Mouse (Mus musculus) liver, embryonic 15.5 days (tissue): ENCODE data around the gene Rbfox3. TPM values are rescaled to one million over a fixed set of nuclear protein-coding genes. Genes with fewer than 3 reads are reported as not detected.

Experiments
- ATAC-seq: fragments of 200-750 bp; cut with Nextera tagmentation; 2 replicates; pipeline ENCODE4 v1.8.0; 2017; ENCODE audit warnings: moderate number of reproducible peaks, mild to moderate bottlenecking, moderate library complexity; ENCODE audit not compliant: insufficient read depth
- H3K27ac ChIP-seq: fragments of 300-500 bp; sonication (generic); replicated peaks from 2 replicates; pipeline ENCODE4 v1.5.1; 2015; ENCODE audit warnings: mild to moderate bottlenecking, inconsistent platforms
- H3K27me3 ChIP-seq: fragments of 300-500 bp; sonication (generic); 2 replicates; pipeline ENCODE4 v1.6.1; 2015; ENCODE audit warnings: mild to moderate bottlenecking, inconsistent platforms
- H3K36me3 ChIP-seq: fragments of 300-500 bp; sonication (generic); replicated peaks from 2 replicates; pipeline ENCODE4 v1.6.1; 2015; ENCODE audit warnings: moderate library complexity, mild to moderate bottlenecking, inconsistent platforms
- H3K4me1 ChIP-seq: fragments of 300-500 bp; sonication (generic); replicated peaks from 2 replicates; pipeline ENCODE4 v1.6.1; 2015; ENCODE audit warnings: inconsistent platforms
- H3K4me2 ChIP-seq: fragments of 300-500 bp; sonication (generic); 2 replicates; pipeline ENCODE4 v1.6.1; 2015; ENCODE audit warnings: moderate library complexity, mild to moderate bottlenecking, inconsistent platforms
- H3K4me3 ChIP-seq: fragments of 300-500 bp; sonication (generic); replicated peaks from 2 replicates; pipeline ENCODE4 v1.5.1; 2015; ENCODE audit warnings: mild to moderate bottlenecking, inconsistent platforms
- H3K9ac ChIP-seq: fragments of 300-500 bp; sonication (generic); 2 replicates; pipeline ENCODE4 v1.6.1; 2015; ENCODE audit warnings: moderate library complexity, mild to moderate bottlenecking, inconsistent platforms
- H3K9me3 ChIP-seq: fragments of 300-500 bp; sonication (generic); replicated peaks from 2 replicates; pipeline ENCODE4 v1.6.1; 2016; ENCODE audit warnings: inconsistent platforms
- WGBS: fragments of 180-500 bp; shearing (Covaris S2); methylation state at CpG from one replicate; pipeline ENCODE4 v1.1.7; 2015; ENCODE audit warnings: mixed read lengths; ENCODE audit not compliant: insufficient replicate concordance; 5-methylcytosine and 5-hydroxymethylcytosine counted together
- polyA plus RNA-seq: library from polyadenylated mRNA; unstranded; fragments of >200 nt; fragmentation: Nextera tagmentation; extraction: Ambion mirVana; gene quantifications from 2 replicates; pipeline ENCODE4 v1.2.1, GENCODE M21; 2015

Rbfox3 gene
- polyA plus RNA-seq, 1 experiment from 2014 or later, result 0.13 TPM

DNA sequence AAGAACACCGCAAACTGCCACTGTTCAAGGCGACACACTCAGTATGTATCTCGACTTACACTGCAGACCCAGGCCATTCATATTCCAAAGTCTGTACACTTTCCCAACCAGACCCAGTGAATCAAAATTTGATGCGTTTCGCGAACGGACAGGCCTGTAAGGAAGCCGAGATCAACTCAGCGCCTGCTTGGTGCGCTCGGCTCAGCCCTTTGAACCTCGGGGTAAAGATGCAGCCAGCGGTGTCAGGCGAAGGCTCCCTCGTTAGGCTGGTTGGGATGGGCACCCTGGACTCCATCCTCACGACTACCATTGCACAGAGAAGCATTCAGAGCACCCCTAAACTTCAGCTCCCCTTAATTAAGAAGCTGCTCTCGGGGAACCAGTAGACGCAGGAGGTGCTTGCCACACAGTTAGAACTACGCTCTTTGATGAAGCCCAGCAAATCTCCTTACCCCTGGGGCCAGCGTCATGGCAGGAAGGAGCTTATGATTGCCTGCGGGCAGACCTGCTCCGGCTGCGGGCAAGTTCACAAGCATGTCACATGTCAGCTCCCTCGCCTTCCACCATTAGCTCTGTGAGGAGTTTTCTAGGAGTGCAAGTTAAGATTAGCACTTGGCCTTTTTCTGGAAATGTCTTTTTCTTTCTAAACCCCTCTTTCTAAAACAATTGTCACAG lies 231.5 kb downstream of the Rbfox3 start:
- Histone ChIP-seq H3K36me3 (no peaks in the 10 kb centered on the region), H3K9ac (no peak overlapping the region), H3K4me2 (no peak overlapping the region), H3K27ac (no peak overlapping the region), H3K4me1 (no peaks in the 10 kb centered on the region), H3K4me3 (no peak overlapping the region), H3K27me3 (peaks cover 24% of the 10 kb centered on the region; the same call in 1 of the 2 replicates), H3K9me3 (no peaks in the 10 kb centered on the region)
- no peak for ATAC-seq
- 65% methylated on average over 24 of the region's 24 CpGs for WGBS

DNA sequence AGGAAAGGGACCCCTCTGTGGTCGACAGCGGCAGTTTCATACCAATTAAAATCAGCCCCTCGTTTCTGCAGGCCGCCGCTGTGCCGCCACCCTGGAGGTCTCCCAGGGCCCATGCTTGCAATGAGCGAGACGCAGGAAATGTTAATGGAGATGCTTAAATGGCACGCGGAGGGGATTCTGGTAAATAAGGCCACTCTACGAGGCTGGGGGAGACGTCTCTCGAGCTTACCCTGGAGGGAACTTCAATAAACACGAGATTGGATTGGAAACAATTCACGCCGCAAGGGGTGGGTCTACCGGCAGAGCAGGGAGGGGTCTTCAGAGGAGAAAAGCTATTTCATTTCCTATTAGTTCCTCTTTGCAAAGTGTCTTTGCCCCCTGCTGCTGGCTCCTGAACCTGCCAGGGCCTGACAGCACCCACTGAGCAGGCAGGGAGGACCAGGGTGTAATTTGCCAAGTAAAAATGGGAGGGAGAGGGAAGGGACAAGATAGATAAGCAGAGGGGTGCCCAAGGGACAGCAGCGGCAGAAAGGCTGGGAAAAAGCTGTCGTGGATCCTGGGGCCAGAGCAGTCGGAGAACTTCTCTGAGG lies 232.8 kb downstream of the Rbfox3 start:
- no peak for ATAC-seq
- Histone ChIP-seq H3K9ac (no peak overlapping the region), H3K4me2 (no peak overlapping the region), H3K27ac (no peak overlapping the region), H3K4me1 (no peaks in the 10 kb centered on the region), H3K27me3 (peaks cover 24% of the 10 kb centered on the region; the same call in 1 of the 2 replicates), H3K36me3 (no peaks in the 10 kb centered on the region), H3K4me3 (no peak overlapping the region), H3K9me3 (no peaks in the 10 kb centered on the region)
- WGBS, result 29% methylated on average over 20 of the region's 20 CpGs

DNA sequence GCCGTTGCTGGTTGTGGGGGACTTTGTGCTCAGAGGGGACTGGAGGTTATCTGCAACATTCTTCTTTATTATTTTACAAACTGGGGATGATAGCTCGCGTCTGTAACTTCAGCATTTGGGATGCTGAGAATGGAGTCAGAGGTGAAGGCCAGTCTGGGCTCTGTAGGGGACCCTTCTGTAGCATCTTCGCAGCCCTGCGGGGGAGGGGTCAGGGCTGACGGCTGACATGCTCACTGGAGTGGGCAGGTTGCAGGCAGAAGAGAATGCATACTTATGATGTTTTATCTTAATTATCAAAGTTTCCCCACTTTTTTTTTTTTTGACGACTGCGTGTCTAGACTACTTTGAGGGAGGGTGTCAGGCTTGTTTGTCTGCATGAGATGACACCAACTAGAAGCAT lies 234.1 kb downstream of the Rbfox3 start:
- no peak for ATAC-seq
- Histone ChIP-seq H3K4me1 (no peaks in the 10 kb centered on the region), H3K9me3 (no peaks in the 10 kb centered on the region), H3K36me3 (no peaks in the 10 kb centered on the region), H3K27me3 (peaks cover 24% of the 10 kb centered on the region; the same call in 1 of the 2 replicates), H3K4me2 (no peak overlapping the region), H3K27ac (no peak overlapping the region), H3K9ac (no peak overlapping the region), H3K4me3 (no peak overlapping the region)
- WGBS, result 55% methylated on average over 8 of the region's 8 CpGs

DNA sequence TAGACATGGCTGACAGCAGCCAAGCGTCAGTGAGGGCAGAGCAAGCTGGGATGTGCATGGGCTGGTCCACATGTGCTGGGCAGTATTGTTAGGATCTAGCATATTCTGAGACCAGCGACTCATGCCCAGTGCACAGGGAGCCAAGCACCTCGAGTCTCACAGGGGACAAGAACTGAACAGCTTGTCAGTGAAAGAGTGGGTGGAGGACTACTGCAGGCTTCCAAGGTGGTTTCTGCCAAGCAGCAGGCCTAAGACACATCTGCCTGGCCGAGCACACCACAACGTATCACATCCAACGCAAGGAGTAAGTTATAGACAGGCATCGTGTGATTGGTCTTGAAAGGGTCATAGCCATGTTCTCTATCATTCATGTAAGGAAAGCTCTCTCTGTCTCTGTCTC lies 235.0 kb downstream of the Rbfox3 start:
- no peak overlapping the region for H3K4me3 ChIP-seq
- H3K9ac ChIP-seq, result no peak overlapping the region
- no peaks in the 10 kb centered on the region for H3K9me3 ChIP-seq
- WGBS, result 63% methylated on average over 7 of the region's 7 CpGs
- no peaks in the 10 kb centered on the region for H3K4me1 ChIP-seq
- no peak overlapping the region for H3K4me2 ChIP-seq
- no peak overlapping the region for H3K27ac ChIP-seq
- H3K36me3 ChIP-seq, result no peaks in the 10 kb centered on the region
- no peak for ATAC-seq
- peaks cover 24% of the 10 kb centered on the region; the same call in 1 of the 2 replicates for H3K27me3 ChIP-seq

GRCm38 (mm10) chr11:118671958-118672357 lies 239.4 kb downstream of the Rbfox3 start:
- no peak for ATAC-seq

DNA sequence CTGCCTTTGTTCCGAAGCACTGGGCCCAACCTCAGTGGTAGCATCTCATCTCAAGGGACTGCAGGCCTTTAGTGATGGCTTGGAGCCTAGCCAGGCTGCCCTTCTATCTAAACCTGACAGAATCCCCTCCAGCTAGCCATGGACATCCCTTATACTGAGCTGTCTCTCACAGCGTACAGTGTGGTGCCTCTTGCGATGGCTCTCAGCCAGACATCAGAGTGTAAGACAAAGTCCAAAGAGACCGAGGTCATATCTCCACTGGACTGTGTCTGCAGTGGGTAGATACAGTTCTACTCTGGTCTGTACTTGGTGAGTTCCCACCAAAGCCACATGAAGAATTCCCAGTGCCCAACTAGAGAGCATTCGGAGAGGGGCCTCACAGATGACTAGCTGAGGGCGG lies 240.2 kb downstream of the Rbfox3 start:
- no peak overlapping the region for H3K4me2 ChIP-seq
- 62% methylated on average over 6 of the region's 6 CpGs for WGBS
- no peak overlapping the region for H3K27ac ChIP-seq
- H3K27me3 ChIP-seq, result no peaks in the 10 kb centered on the region
- H3K9me3 ChIP-seq, result no peaks in the 10 kb centered on the region
- no peak overlapping the region for H3K9ac ChIP-seq
- H3K4me3 ChIP-seq, result no peak overlapping the region
- ATAC-seq, result no peak
- no peaks in the 10 kb centered on the region for H3K36me3 ChIP-seq
- no peaks in the 10 kb centered on the region for H3K4me1 ChIP-seq

More at GRCm38 (mm10) chr11:118671958-118672357, 239.4 kb downstream of the Rbfox3 start:
- Histone ChIP-seq H3K9me3 (no peaks in the 10 kb centered on the region), H3K27me3 (no peaks in the 10 kb centered on the region), H3K9ac (no peak overlapping the region), H3K4me1 (no peaks in the 10 kb centered on the region), H3K4me3 (no peak overlapping the region), H3K4me2 (no peak overlapping the region), H3K27ac (no peak overlapping the region), H3K36me3 (no peaks in the 10 kb centered on the region)
- 56% methylated on average over 6 of the region's 6 CpGs for WGBS

- no peaks in the 10 kb centered on the region for H3K4me1 ChIP-seq
- H3K9me3 ChIP-seq, result no peaks in the 10 kb centered on the region
- ATAC-seq, result no peak
- no peaks in the 10 kb centered on the region for H3K36me3 ChIP-seq
- H3K27me3 ChIP-seq, result no peaks in the 10 kb centered on the region
- no peak overlapping the region for H3K4me2 ChIP-seq
- H3K9ac ChIP-seq, result no peak overlapping the region
- no peak overlapping the region for H3K4me3 ChIP-seq
- WGBS, result 46% methylated on average over 5 of the region's 5 CpGs
- H3K27ac ChIP-seq, result no peak overlapping the region
These were observed 241.6 kb downstream of the Rbfox3 start for GRCm38 (mm10) chr11:118669820-118670219.

GRCm38 (mm10) chr11:118668351-118668750 lies 243.0 kb downstream of the Rbfox3 start:
- Histone ChIP-seq H3K27me3 (no peaks in the 10 kb centered on the region), H3K9me3 (no peaks in the 10 kb centered on the region), H3K27ac (no peak overlapping the region), H3K4me1 (no peaks in the 10 kb centered on the region), H3K4me3 (no peak overlapping the region), H3K9ac (no peak overlapping the region), H3K36me3 (no peaks in the 10 kb centered on the region), H3K4me2 (no peak overlapping the region)
- ATAC-seq, result no peak
- WGBS, result 55% methylated on average over 8 of the region's 8 CpGs

DNA sequence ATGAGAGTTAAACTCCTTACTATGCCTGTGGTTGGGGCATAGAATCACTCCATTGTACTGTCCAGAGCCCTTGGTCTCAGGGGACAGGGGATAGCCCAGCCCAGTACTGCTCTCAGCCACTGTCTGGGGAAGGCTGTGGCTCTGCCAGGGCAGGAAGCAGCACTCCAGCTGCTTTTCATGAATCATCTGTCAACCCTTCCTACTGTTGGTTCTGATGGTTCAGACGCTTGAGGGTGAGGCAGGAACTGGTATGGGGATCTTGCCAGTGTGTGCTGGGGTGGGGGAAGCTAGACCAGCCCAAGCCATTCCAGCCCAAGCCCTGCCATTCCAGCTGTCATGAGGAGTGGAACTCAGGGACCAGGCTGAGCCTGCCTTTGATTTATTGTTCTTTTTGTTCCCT lies 243.5 kb downstream of the Rbfox3 start:
- 18% methylated on average over 1 of the region's 1 CpGs for WGBS
- no peak overlapping the region for H3K27ac ChIP-seq
- no peak overlapping the region for H3K4me3 ChIP-seq
- no peak overlapping the region for H3K9ac ChIP-seq
- no peaks in the 10 kb centered on the region for H3K4me1 ChIP-seq
- no peak for ATAC-seq
- H3K4me2 ChIP-seq, result no peak overlapping the region
- H3K9me3 ChIP-seq, result no peaks in the 10 kb centered on the region
- H3K36me3 ChIP-seq, result no peaks in the 10 kb centered on the region
- no peaks in the 10 kb centered on the region for H3K27me3 ChIP-seq

GRCm38 (mm10) chr11:118666172-118666571 lies 245.2 kb downstream of the Rbfox3 start:
- H3K27ac ChIP-seq, result no peak overlapping the region
- no peak overlapping the region for H3K9ac ChIP-seq
- H3K4me3 ChIP-seq, result no peak overlapping the region
- H3K36me3 ChIP-seq, result no peaks in the 10 kb centered on the region
- no peaks in the 10 kb centered on the region for H3K4me1 ChIP-seq
- H3K4me2 ChIP-seq, result no peak overlapping the region
- 50% methylated on average over 3 of the region's 3 CpGs for WGBS
- ATAC-seq, result no peak
- no peaks in the 10 kb centered on the region for H3K27me3 ChIP-seq
- no peaks in the 10 kb centered on the region for H3K9me3 ChIP-seq

DNA sequence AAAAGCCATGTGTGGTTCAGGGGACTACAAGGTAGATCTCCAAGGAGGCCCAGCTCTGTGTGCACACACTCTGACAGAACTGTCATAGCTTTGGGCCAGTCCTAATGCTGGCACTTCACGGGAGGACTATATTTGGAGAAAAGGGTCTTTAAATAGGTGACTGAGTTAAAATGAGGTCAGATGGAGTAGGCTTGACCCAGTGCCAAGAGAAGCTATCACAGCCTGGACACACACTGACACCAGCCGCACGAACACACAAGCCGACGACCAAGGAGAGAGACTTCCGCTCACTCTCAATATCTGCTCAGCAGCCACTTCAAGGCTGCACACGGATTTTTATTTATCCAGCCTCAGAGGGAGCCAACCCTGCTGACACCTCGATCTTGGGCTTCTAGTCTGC lies 248.1 kb downstream of the Rbfox3 start:
- H3K4me2 ChIP-seq, result no peak overlapping the region
- 58% methylated on average over 8 of the region's 8 CpGs for WGBS
- H3K9me3 ChIP-seq, result no peaks in the 10 kb centered on the region
- no peak overlapping the region for H3K9ac ChIP-seq
- H3K4me1 ChIP-seq, result no peaks in the 10 kb centered on the region
- H3K36me3 ChIP-seq, result no peaks in the 10 kb centered on the region
- H3K4me3 ChIP-seq, result no peak overlapping the region
- no peak for ATAC-seq
- H3K27me3 ChIP-seq, result no peaks in the 10 kb centered on the region
- no peak overlapping the region for H3K27ac ChIP-seq

- ATAC-seq, result no peak
- H3K4me3 ChIP-seq, result no peak overlapping the region
- H3K27ac ChIP-seq, result no peak overlapping the region
- no peaks in the 10 kb centered on the region for H3K9me3 ChIP-seq
- H3K36me3 ChIP-seq, result no peaks in the 10 kb centered on the region
- WGBS, result 11% methylated on average over 10 of the region's 10 CpGs
- H3K4me2 ChIP-seq, result no peak overlapping the region
- no peak overlapping the region for H3K9ac ChIP-seq
- no peaks in the 10 kb centered on the region for H3K4me1 ChIP-seq
- H3K27me3 ChIP-seq, result no peaks in the 10 kb centered on the region
These were observed 252.1 kb downstream of the Rbfox3 start for GRCm38 (mm10) chr11:118659305-118659704.
